Mouse (Mus musculus) pancreas, adult 10 weeks (tissue): ENCODE measurements around the gene Gm5930. TPM values are rescaled to one million over a fixed set of nuclear protein-coding genes. Genes with fewer than 3 reads are reported as not detected.

Experiments used
- polyA plus RNA-seq: library from polyadenylated mRNA; stranded (reverse); fragments of 350-450 nt; fragmentation: Illumina TruSeq; extraction: RNeasy Lipid Tissue Mini Kit (QIAGEN cat#74804); gene quantifications from one replicate; pipeline ENCODE4 v1.2.3, GENCODE M21; 2015; ENCODE audit warnings: low read depth, low replicate concordance; ENCODE audit not compliant: insufficient read depth

The Gm5930 gene
- not detected for polyA plus RNA-seq

DNA sequence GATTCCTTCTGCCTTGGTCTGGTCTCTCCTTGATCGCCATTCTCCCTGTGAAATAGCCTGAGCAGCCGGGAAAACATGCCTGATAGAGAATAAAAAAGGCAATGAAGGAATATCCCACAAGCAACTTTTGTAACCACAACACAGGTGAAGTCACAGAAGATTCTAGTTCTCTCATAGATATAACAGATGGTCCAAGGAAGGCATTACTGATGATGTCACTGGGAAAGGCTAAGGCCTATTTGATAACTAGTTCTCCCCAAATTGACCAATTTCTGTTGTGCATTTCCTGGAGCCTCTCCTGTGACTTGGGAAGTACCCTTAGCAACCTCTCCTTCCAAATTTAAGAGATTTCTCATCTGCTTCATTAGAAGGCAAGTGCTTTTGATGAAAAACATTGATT is at the start of gene Gm5930:
Gene Gm5930, minus strand, starts transcription at position 101 of the 400 bp plus-strand sequence.

GRCm38 (mm10) chr14:44365057-44365456 is 26.7 kb upstream of the Gm5930 start, which contains the start of gene Gm8229:
Gm8229 (plus strand) TSS chr14:44365357.

GRCm38 (mm10) chr14:44285280-44285679 is 53.1 kb downstream of the Gm5930 start, which contains the start of gene Gm8220:
Gm8220 (plus strand) TSS chr14:44285580.

Other genes starting within 250 kb of the Gm5930 start
- 4.0 TPM for gene Ear2, start 235.9 kb downstream of the Gm5930 start, polyA plus RNA-seq
- gene Gm3327, start 214.7 kb downstream of the Gm5930 start, polyA plus RNA-seq, result not detected
- not detected for gene Gm8212, start 140.9 kb downstream of the Gm5930 start, polyA plus RNA-seq
- not detected for gene 4930503E14Rik, start 125.3 kb downstream of the Gm5930 start, polyA plus RNA-seq
- gene Gm8220, start 53.0 kb downstream of the Gm5930 start, polyA plus RNA-seq, result not detected
- not detected for gene Gm8229, start 26.8 kb upstream of the Gm5930 start, polyA plus RNA-seq
- gene Gm3371, start 72.1 kb upstream of the Gm5930 start, polyA plus RNA-seq, result not detected
- not detected for gene Gm8232, start 95.1 kb upstream of the Gm5930 start, polyA plus RNA-seq
- gene BC061237, start 153.9 kb upstream of the Gm5930 start, polyA plus RNA-seq, result not detected
- not detected for gene Gm17093, start 179.7 kb upstream of the Gm5930 start, polyA plus RNA-seq
- gene Gm8247, start 244.6 kb upstream of the Gm5930 start, polyA plus RNA-seq, result not detected